Mouse (Mus musculus) liver, adult 2 months (tissue): Measurements from ENCODE around the gene Dennd2d. TPM values are rescaled to one million over a fixed set of nuclear protein-coding genes. Genes with fewer than 3 reads are reported as not detected.
A peak's percentile ranks its signal among the peaks of the same experiment; 100 is the strongest.

Experiments
- DNase-seq: peaks from one replicate; pipeline ENCODE4 v3.0.0-alpha.2; 2011; ENCODE audit warnings: low read depth, low spot score; ENCODE audit errors: extremely low read depth
- H3K27ac ChIP-seq: fragments of 200-500 bp; replicated peaks from 2 replicates; pipeline ENCODE4 v1.5.1; 2012; ENCODE audit warnings: low read depth, mild to moderate bottlenecking, control low read depth, inconsistent platforms, low read length; ENCODE audit not compliant: insufficient read depth
- H3K27me3 ChIP-seq: fragments of 200-500 bp; 2 replicates; pipeline ENCODE4 v1.6.1; 2012; ENCODE audit warnings: mild to moderate bottlenecking, moderate library complexity, low read length, inconsistent platforms; ENCODE audit not compliant: control insufficient read depth, insufficient read depth
- H3K36me3 ChIP-seq: fragments of 200-500 bp; 2 replicates; pipeline ENCODE4 v1.6.1; 2012; ENCODE audit warnings: low read length, inconsistent platforms; ENCODE audit not compliant: control insufficient read depth, insufficient read depth
- H3K4me1 ChIP-seq: fragments of 200-500 bp; 2 replicates; pipeline ENCODE4 v1.6.1; 2011; ENCODE audit warnings: low read length; ENCODE audit not compliant: control insufficient read depth, insufficient read depth
- H3K4me3 ChIP-seq: fragments of 200-500 bp; 2 replicates; pipeline ENCODE4 v1.5.1; 2011; ENCODE audit warnings: low read depth, mild to moderate bottlenecking, control low read depth, low read length, moderate library complexity; ENCODE audit not compliant: insufficient read depth
- H3K79me2 ChIP-seq: fragments of 200-500 bp; 2 replicates; pipeline ENCODE4 v1.6.1; 2012; ENCODE audit warnings: inconsistent platforms, mild to moderate bottlenecking, low read length, moderate library complexity; ENCODE audit not compliant: control insufficient read depth, insufficient read depth
- H3K9ac ChIP-seq: fragments of 200-500 bp; 2 replicates; pipeline ENCODE4 v1.6.1; 2012; ENCODE audit warnings: low read depth, mild to moderate bottlenecking, control low read depth, inconsistent platforms, low read length
- CTCF ChIP-seq: fragments of 200-500 bp; IDR thresholded peaks from 2 replicates; pipeline ENCODE4 v1.5.1; 2011; ENCODE audit warnings: low read depth, low read length, control low read depth
- POLR2A ChIP-seq: fragments of 200-500 bp; IDR thresholded peaks from 2 replicates; pipeline ENCODE4 v1.6.1; 2011; ENCODE audit warnings: low read length, control low read depth; ENCODE audit not compliant: insufficient read depth; ENCODE audit errors: extremely low read depth
- WGBS: fragments of 180-500 bp; shearing (Covaris S2); methylation state at CpG from one replicate; pipeline ENCODE4 v1.1.7; 2018; 5-methylcytosine and 5-hydroxymethylcytosine counted together
- polyA plus RNA-seq: library from polyadenylated mRNA; depleted of rRNA; stranded (reverse); fragments of >200 nt; gene quantifications from 2 replicates; pipeline ENCODE4 v1.2.3, GENCODE M21; 2012
- total RNA-seq: library from RNA; depleted of rRNA; stranded (reverse); fragments of >200 nt; gene quantifications from 2 replicates; pipeline ENCODE4 v1.2.3, GENCODE M21; 2014

The Dennd2d gene
- total and polyA plus RNA-seq, 2 experiments = 4.9 to 7.3 TPM

GRCm38 (mm10) chr3:106462059-106462470 is 20.1 kb upstream of the Dennd2d start:
- Histone ChIP-seq H3K79me2 (no peaks in the 10 kb centered on the region), H3K27me3 (no peaks in the 10 kb centered on the region), H3K27ac (no peak overlapping the region), H3K4me3 (no peak overlapping the region), H3K4me1 (no peaks in the 10 kb centered on the region), H3K9ac (no peak overlapping the region), H3K36me3 (no peaks in the 10 kb centered on the region)
- 69% methylated on average over 2 of the region's 2 CpGs for WGBS
- TF ChIP-seq POLR2A (no peak), CTCF (no peak)
- no peak for DNase-seq

- no peaks in the 10 kb centered on the region for H3K79me2 ChIP-seq
- H3K27ac ChIP-seq = no peak overlapping the region
- 45% methylated on average over 3 of the region's 3 CpGs for WGBS
- no peak overlapping the region for H3K9ac ChIP-seq
- H3K36me3 ChIP-seq = no peaks in the 10 kb centered on the region
- H3K4me3 ChIP-seq = no peak overlapping the region
- H3K4me1 ChIP-seq = no peaks in the 10 kb centered on the region
- no peaks in the 10 kb centered on the region for H3K27me3 ChIP-seq
- DNase-seq = no peak
- TF ChIP-seq POLR2A = no peak
- TF ChIP-seq CTCF = no peak
Measured at GRCm38 (mm10) chr3:106462493-106462892, 19.7 kb upstream of the Dennd2d start.

GRCm38 (mm10) chr3:106464750-106465149 is 17.5 kb upstream of the Dennd2d start:
- no peak overlapping the region for H3K27ac ChIP-seq
- H3K4me1 ChIP-seq = no peaks in the 10 kb centered on the region
- TF ChIP-seq CTCF = no peak
- no peak overlapping the region for H3K4me3 ChIP-seq
- H3K27me3 ChIP-seq = no peaks in the 10 kb centered on the region
- H3K79me2 ChIP-seq = no peaks in the 10 kb centered on the region
- H3K36me3 ChIP-seq = no peaks in the 10 kb centered on the region
- no peak overlapping the region for H3K9ac ChIP-seq
- WGBS = 85% methylated on average over 1 of the region's 1 CpGs
- DNase-seq = no peak

GRCm38 (mm10) chr3:106474210-106474609 is 8.0 kb upstream of the Dennd2d start:
- H3K9ac ChIP-seq = no peak overlapping the region
- no peak for TF ChIP-seq POLR2A
- no peak for TF ChIP-seq CTCF
- H3K79me2 ChIP-seq = no peaks in the 10 kb centered on the region
- no peak overlapping the region for H3K27ac ChIP-seq
- H3K4me1 ChIP-seq = no peaks in the 10 kb centered on the region
- H3K36me3 ChIP-seq = no peaks in the 10 kb centered on the region
- H3K27me3 ChIP-seq = no peaks in the 10 kb centered on the region
- WGBS = 64% methylated on average over 4 of the region's 4 CpGs
- no peak overlapping the region for H3K4me3 ChIP-seq
- DNase-seq = no peak

GRCm38 (mm10) chr3:106476863-106477262 is 5.3 kb upstream of the Dennd2d start:
- Histone ChIP-seq H3K27ac (no peak overlapping the region), H3K36me3 (no peaks in the 10 kb centered on the region), H3K4me3 (no peak overlapping the region), H3K27me3 (no peaks in the 10 kb centered on the region), H3K4me1 (no peaks in the 10 kb centered on the region), H3K79me2 (no peaks in the 10 kb centered on the region), H3K9ac (no peak overlapping the region)
- WGBS = 93% methylated on average over 1 of the region's 1 CpGs
- no peak for DNase-seq
- TF ChIP-seq CTCF = no peak

GRCm38 (mm10) chr3:106483297-106483696 is 1.1 kb downstream of the Dennd2d start:
- peaks cover 8% of the 10 kb centered on the region for H3K4me1 ChIP-seq
- 0 out of 2 replicates have a peak overlapping the region, but pooled peaks have one; percentile 14 for H3K9ac ChIP-seq
- DNase-seq = no peak
- H3K27me3 ChIP-seq = no peaks in the 10 kb centered on the region
- no peak for TF ChIP-seq CTCF
- no peak for TF ChIP-seq POLR2A
- peak overlapping the region; percentile 29 for H3K27ac ChIP-seq
- H3K36me3 ChIP-seq = peaks cover under 1% of the 10 kb centered on the region; the same call in 1 of the 2 replicates
- H3K79me2 ChIP-seq = no peaks in the 10 kb centered on the region
- H3K4me3 ChIP-seq = 0 out of 2 replicates have a peak overlapping the region, but pooled peaks have one; percentile 77
- WGBS = 68% methylated on average over 7 of the region's 7 CpGs
